Mouse (Mus musculus) midbrain, postnatal 0 days (tissue): ENCODE data around the gene Cmtr1. TPM values are rescaled to one million over a fixed set of nuclear protein-coding genes. Genes with fewer than 3 reads are reported as not detected.

ENCODE experiments used
- ATAC-seq: fragments of 200-750 bp; cut with Nextera tagmentation; 2 replicates; pipeline ENCODE4 v1.8.0; 2017; ENCODE audit warnings: moderate number of reproducible peaks, mild to moderate bottlenecking, moderate TSS enrichment, moderate library complexity; ENCODE audit not compliant: low FRiP score
- DNase-seq: peaks from one replicate; pipeline ENCODE4 v3.0.0-alpha.2; 2015; ENCODE audit warnings: low spot score
- H3K27ac ChIP-seq: fragments of 300-500 bp; sonication (generic); 2 replicates; pipeline ENCODE4 v1.5.1; 2014; ENCODE audit warnings: low read depth, mild to moderate bottlenecking, low read length, mixed read lengths
- H3K27me3 ChIP-seq: fragments of 300-500 bp; sonication (generic); 2 replicates; pipeline ENCODE4 v1.6.1; 2014; ENCODE audit warnings: low read length, control low read depth, mixed read lengths; ENCODE audit not compliant: insufficient read depth
- H3K36me3 ChIP-seq: fragments of 300-500 bp; sonication (generic); 2 replicates; pipeline ENCODE4 v1.6.1; 2014; ENCODE audit warnings: low read length, control low read depth, mixed read lengths; ENCODE audit not compliant: insufficient read depth
- H3K4me1 ChIP-seq: fragments of 300-500 bp; sonication (generic); 2 replicates; pipeline ENCODE4 v1.6.1; 2014; ENCODE audit warnings: mild to moderate bottlenecking, control low read depth, antibody characterized with exemption, low read length, mixed read lengths; ENCODE audit not compliant: insufficient read depth
- H3K4me2 ChIP-seq: fragments of 300-500 bp; sonication (generic); 2 replicates; pipeline ENCODE4 v1.6.1; 2014; ENCODE audit warnings: low read depth, mild to moderate bottlenecking, low read length, mixed read lengths; ENCODE audit not compliant: poor library complexity, severe bottlenecking
- H3K4me3 ChIP-seq: fragments of 300-500 bp; sonication (generic); 2 replicates; pipeline ENCODE4 v1.5.1; 2014; ENCODE audit warnings: low read depth, mild to moderate bottlenecking, low read length, moderate library complexity
- H3K9ac ChIP-seq: fragments of 300-500 bp; sonication (generic); replicated peaks from 2 replicates; pipeline ENCODE4 v1.6.1; 2014; ENCODE audit warnings: mild to moderate bottlenecking, low read length, moderate library complexity, mixed read lengths; ENCODE audit not compliant: poor library complexity, severe bottlenecking
- H3K9me3 ChIP-seq: fragments of 300-500 bp; sonication (generic); 2 replicates; pipeline ENCODE4 v1.6.1; 2016; ENCODE audit warnings: low read length, control low read depth
- CTCF ChIP-seq: IDR thresholded peaks from 2 replicates; pipeline ENCODE4 v1.5.1; 2016; ENCODE audit warnings: antibody characterized with exemption, mild to moderate bottlenecking
- WGBS: fragments of 180-500 bp; shearing (Covaris S2); extraction: QIAGEN DNeasy Blood & Tissue Kit; methylation state at CpG from one replicate; pipeline ENCODE4 v1.1.7; 2014; 5-methylcytosine and 5-hydroxymethylcytosine counted together
- polyA plus RNA-seq: library from polyadenylated mRNA; unstranded; fragments of >200 nt; fragmentation: Nextera tagmentation; extraction: Ambion mirVana; gene quantifications from 2 replicates; pipeline ENCODE4 v1.2.1, GENCODE M21; 2015
- total RNA-seq: library from RNA; depleted of rRNA; stranded (reverse); fragments of >200 nt; gene quantifications from 2 replicates; pipeline ENCODE4 v1.2.3, GENCODE M21; 2014

Cmtr1 gene
- total and polyA plus RNA-seq, 2 experiments from 2014 or later, result 58.5 to 105 TPM

DNA sequence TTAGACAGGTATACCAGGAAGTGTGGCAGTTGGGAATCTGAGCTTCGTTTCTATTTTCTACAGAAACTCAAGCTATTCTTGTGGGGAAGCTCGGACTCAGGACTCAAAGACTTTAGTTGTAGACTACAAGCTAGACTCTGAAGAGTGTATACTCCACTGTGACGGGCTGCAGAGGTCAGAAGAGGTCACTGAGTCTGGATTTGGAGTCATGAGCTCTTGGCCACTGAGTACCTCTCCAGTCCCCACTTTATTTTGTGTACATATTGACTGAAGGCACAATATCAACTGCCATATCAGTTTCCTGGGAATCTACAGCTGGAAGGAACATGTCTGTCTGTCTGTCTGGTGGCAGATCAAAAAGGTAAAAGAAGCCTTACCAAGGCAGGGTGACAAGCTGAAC, 41.2 kb upstream of the Cmtr1 start:
- H3K4me1 ChIP-seq, result peaks cover 9% of the 10 kb centered on the region
- DNase-seq, result no peak
- H3K9me3 ChIP-seq, result no peaks in the 10 kb centered on the region
- no peak overlapping the region for H3K4me2 ChIP-seq
- TF ChIP-seq CTCF, result no peak
- H3K27ac ChIP-seq, result no peak overlapping the region
- WGBS, result 86% methylated on average over 3 of the region's 3 CpGs
- no peak overlapping the region for H3K9ac ChIP-seq
- ATAC-seq, result no peak
- H3K27me3 ChIP-seq, result no peaks in the 10 kb centered on the region
- H3K4me3 ChIP-seq, result no peak overlapping the region
- H3K36me3 ChIP-seq, result peaks cover 25% of the 10 kb centered on the region

DNA sequence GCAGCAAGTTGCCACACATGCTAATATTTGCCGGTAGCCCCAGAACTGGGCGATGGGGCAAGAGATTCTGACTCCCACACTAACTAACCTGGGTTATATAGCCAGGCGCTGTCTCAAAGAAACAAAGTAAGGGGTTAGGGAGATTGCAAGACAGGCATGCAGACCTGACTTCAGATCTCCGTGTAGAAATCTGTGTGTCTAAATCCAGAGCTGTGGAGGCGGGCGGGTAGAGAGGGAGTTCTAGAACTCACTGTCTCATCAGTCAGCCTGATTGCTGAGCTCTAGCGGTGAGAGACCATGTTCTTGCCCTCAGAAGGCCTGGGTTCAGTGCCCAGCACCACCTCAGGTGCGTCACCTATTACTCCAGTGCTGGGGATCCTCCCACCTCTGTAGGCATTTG, 36.9 kb upstream of the Cmtr1 start:
- Histone ChIP-seq H3K4me1 (no peaks in the 10 kb centered on the region), H3K9ac (no peak overlapping the region), H3K36me3 (peaks cover 52% of the 10 kb centered on the region), H3K4me2 (no peak overlapping the region), H3K4me3 (no peak overlapping the region), H3K27me3 (no peaks in the 10 kb centered on the region), H3K27ac (no peak overlapping the region), H3K9me3 (no peaks in the 10 kb centered on the region)
- 94% methylated on average over 8 of the region's 8 CpGs for WGBS
- no peak for ATAC-seq
- TF ChIP-seq CTCF, result no peak
- DNase-seq, result no peak

DNA sequence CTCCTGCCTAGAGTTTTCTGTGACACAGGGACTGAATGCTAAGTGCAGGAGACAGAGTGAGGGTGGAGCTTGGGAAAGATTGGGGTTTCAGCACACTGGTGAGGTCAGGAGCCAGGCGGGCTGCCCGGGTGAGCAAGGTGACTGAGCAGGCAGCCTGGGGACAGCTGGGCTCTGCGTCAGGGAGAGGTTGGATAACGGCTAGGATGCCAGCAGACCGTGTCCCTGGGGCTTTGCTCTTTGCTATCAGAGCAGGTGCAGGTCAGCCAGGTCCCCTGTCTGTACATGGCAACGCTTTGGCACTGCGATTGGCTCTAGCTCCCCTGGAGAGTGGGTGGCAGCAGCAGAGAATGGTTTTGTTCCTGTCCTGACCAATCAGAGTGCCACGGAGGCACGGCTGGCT, 33.1 kb upstream of the Cmtr1 start:
- H3K27me3 ChIP-seq, result no peaks in the 10 kb centered on the region
- H3K9me3 ChIP-seq, result no peaks in the 10 kb centered on the region
- H3K4me1 ChIP-seq, result no peaks in the 10 kb centered on the region
- ATAC-seq (no peak), DNase-seq (no peak)
- no peak overlapping the region for H3K9ac ChIP-seq
- no peak for TF ChIP-seq CTCF
- H3K27ac ChIP-seq, result no peak overlapping the region
- H3K4me3 ChIP-seq, result no peak overlapping the region
- 91% methylated on average over 9 of the region's 9 CpGs for WGBS
- peaks cover 70% of the 10 kb centered on the region for H3K36me3 ChIP-seq
- H3K4me2 ChIP-seq, result no peak overlapping the region

DNA sequence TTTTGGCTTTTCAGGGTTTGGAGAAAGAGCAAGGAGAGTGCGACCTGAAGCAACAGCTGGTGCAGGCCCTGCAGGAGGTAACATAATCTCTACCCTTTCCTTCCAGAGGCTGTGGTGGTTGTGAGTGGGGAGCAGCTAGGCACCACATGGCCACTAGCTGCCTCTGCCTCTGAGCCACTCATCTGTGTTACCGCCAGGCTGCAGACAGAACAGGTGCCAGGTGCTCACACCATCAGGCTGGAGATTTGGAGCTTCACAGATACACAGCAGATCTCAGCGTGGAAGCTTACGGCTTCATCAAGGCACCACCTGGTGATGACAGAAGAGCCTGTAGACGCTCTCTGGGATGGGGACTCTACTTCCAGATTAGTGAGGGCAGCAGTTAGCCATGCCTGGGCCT, 31.4 kb upstream of the Cmtr1 start:
- ATAC-seq (no peak), DNase-seq (peak; percentile 35)
- Histone ChIP-seq H3K27me3 (no peaks in the 10 kb centered on the region), H3K4me3 (no peak overlapping the region), H3K4me2 (no peak overlapping the region), H3K4me1 (no peaks in the 10 kb centered on the region), H3K9me3 (no peaks in the 10 kb centered on the region), H3K9ac (no peak overlapping the region), H3K27ac (no peak overlapping the region), H3K36me3 (peaks cover 60% of the 10 kb centered on the region)
- 82% methylated on average over 5 of the region's 5 CpGs for WGBS
- no peak for TF ChIP-seq CTCF

DNA sequence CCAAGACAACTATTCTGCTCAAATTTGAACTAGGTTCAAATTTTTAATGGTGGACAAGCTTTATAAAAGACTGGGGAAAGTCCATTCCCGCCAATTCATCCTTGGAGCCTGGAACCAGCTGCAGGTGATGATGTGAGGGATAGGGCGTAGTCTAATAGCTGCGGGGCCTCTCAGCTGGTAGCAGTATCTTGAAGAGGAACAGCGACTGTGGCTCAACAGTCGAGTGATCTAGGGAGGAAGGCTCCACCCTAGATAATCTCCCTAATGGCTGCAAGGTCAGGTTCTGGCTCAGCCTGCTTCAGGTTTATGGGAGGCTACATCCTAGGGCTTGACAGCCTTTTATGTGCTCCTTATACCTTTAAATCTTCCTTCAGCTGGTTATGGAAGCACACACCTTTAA, 30.8 kb upstream of the Cmtr1 start:
- no peak for TF ChIP-seq CTCF
- no peak overlapping the region for H3K4me3 ChIP-seq
- H3K36me3 ChIP-seq, result peaks cover 64% of the 10 kb centered on the region
- H3K4me2 ChIP-seq, result no peak overlapping the region
- H3K27me3 ChIP-seq, result no peaks in the 10 kb centered on the region
- 95% methylated on average over 5 of the region's 5 CpGs for WGBS
- H3K27ac ChIP-seq, result no peak overlapping the region
- H3K9ac ChIP-seq, result no peak overlapping the region
- no peak for ATAC-seq
- no peaks in the 10 kb centered on the region for H3K9me3 ChIP-seq
- no peak for DNase-seq
- H3K4me1 ChIP-seq, result no peaks in the 10 kb centered on the region

DNA sequence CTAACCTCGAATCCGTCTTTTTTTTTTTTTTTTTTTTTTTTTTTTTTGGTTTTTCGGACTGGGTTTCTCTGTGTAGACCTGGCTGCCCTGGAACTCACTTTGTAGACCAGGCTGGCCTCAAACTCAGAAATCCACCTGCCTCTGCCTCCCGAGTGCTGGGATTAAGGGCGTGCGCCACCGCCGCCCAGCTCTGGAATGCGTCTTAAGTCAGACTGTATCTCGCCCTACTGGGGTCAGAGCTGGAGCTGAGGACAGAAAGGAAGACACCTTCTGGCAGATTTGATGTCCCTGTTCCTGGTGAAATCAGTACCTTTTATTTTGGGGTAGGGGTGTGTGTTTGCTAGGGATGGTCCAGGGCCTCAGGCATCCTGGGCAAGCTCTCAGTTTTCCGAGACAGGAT, 28.1 kb upstream of the Cmtr1 start:
- H3K4me1 ChIP-seq, result no peaks in the 10 kb centered on the region
- ATAC-seq, result no peak
- DNase-seq, result no peak
- H3K27ac ChIP-seq, result no peak overlapping the region
- 94% methylated on average over 11 of the region's 11 CpGs for WGBS
- no peak for TF ChIP-seq CTCF
- no peaks in the 10 kb centered on the region for H3K27me3 ChIP-seq
- H3K9ac ChIP-seq, result no peak overlapping the region
- H3K9me3 ChIP-seq, result no peaks in the 10 kb centered on the region
- H3K36me3 ChIP-seq, result peaks cover 56% of the 10 kb centered on the region
- no peak overlapping the region for H3K4me3 ChIP-seq
- no peak overlapping the region for H3K4me2 ChIP-seq
